ENCODE assay signal across 26 mouse cellular contexts in the genomic region with DNA sequence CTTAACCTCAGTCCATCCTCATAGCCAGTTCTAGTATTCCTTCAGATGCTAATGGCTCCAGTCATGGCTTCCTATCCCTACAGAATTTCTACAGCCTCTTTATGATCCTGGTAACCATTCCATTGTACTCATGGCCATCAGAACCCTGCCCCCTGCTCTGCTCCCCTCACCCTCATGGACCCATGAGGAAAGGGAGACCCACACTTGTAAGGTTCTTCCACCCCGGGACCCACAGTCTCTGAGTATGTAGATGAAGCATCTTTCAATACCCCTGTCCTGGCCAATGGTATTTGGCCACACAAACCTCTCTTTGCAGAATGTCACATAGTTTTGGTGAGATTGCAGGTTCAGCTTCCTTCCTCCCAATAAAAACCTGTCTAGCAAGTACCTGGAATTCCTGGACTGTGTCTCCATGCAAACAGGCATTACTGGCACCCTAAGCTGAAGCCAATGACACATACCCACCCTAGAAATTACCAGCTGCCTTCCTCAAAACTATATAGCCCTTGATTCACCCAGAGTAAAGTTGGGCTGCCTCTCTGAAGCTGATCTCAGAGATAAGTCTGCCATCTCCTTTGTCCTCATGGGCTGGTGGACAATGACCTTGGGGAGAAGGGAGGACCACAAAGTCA. TPM values are rescaled to one million over a fixed set of nuclear protein-coding genes. Genes with fewer than 3 reads are reported as not detected.
A peak's percentile ranks its signal among the peaks of the same experiment; 100 is the strongest.
DNase-seq lines count a peak whose midpoint lies in the region; ATAC-seq and TF ChIP-seq lines count a peak whose summit lies in the region.
"Had no signal": no experiment of that assay in that cellular context is flagged by ENCODE, and none has a peak within 500 bp of the region (broad histone marks: within the 10 kb centered on the region; RNA-seq: fewer than 3 reads in every experiment).

No protein-coding gene starts in this region.

- H3K79me2 ChIP-seq in CH12.LX (replicated peaks; ENCODE audit: control insufficient read depth, extremely low read depth, insufficient read depth, poor library complexity, severe bottlenecking), result no peaks in the 10 kb centered on the region; the same call in 1 of the 2 replicates

- no peak overlapping the region for H3K9ac ChIP-seq in kidney, embryonic 16.5 days (replicated peaks; ENCODE audit: low read length)
- H3K9ac ChIP-seq in CH12.LX (ENCODE audit: insufficient read depth, low read depth) (no peak overlapping the region), ES-E14 (ENCODE audit: insufficient read depth, low read depth, low read length, poor library complexity, severe bottlenecking) (no peak overlapping the region)
- H3K9ac ChIP-seq: forebrain, embryonic 13.5 days; heart, embryonic 13.5 days; hindbrain, embryonic 13.5 days had no signal

- TF ChIP-seq CTCF in CH12.LX (conservative IDR thresholded peaks at IDR 0.05 in 1 of 2, IDR thresholded peaks at IDR 0.05 in 1 of 2; ENCODE audit: low read depth in 2 of 2, low read length in 2 of 2), result no peak

- ATAC-seq in kidney, embryonic 16.5 days (ENCODE audit: low FRiP score, low TSS enrichment), result no peak
- ATAC-seq: forebrain, embryonic 13.5 days; forebrain, embryonic 16.5 days; hindbrain, embryonic 16.5 days; intestine, embryonic 16.5 days had no signal

- dilution Hi-C loops in CH12.LX (cut with MboI; ENCODE audit: extremely low pct_ligation_motif_present, extremely low pct_unique_long_range_greater_than_20kb, low sequenced_read_pairs), result no loop called here

- no peaks in the 10 kb centered on the region for H3K9me3 ChIP-seq in kidney, embryonic 16.5 days (ENCODE audit: low read length)
- no peaks in the 10 kb centered on the region for H3K9me3 ChIP-seq in CH12.LX (replicated peaks; ENCODE audit: low read length)
- H3K9me3 ChIP-seq in ES-E14 (ENCODE audit: control insufficient read depth, insufficient read depth, low read depth, low read length), result no peaks in the 10 kb centered on the region
- H3K9me3 ChIP-seq: forebrain, embryonic 10.5 days; forebrain, embryonic 13.5 days; G1E; heart, embryonic 13.5 days; hindbrain, embryonic 10.5 days; hindbrain, embryonic 13.5 days had no signal

- intact Hi-C loops in heart, postnatal 25 days (cut with DNase I), result loop anchor here (10.0 kb wide), 1 partner anchor 306 kb away; a partner anchor contains a TSS
- intact Hi-C loops in gastrocnemius, postnatal 36 days (cut with DNase I), result no loop called here

- no peak overlapping the region for H3K4me3 ChIP-seq in kidney, embryonic 16.5 days (ENCODE audit: low read length)
- H3K4me3 ChIP-seq in CH12.LX (replicated peaks in 1 of 3; ENCODE audit: low read depth in 2 of 3, low read length in 2 of 3, poor library complexity in 1 of 3) (no peak overlapping the region), ES-E14 (ENCODE audit: insufficient read depth in 1 of 2, low read depth in 1 of 2, low read length in 2 of 2, poor library complexity in 1 of 2, severe bottlenecking in 1 of 2) (no peak overlapping the region)
- H3K4me3 ChIP-seq: forebrain, embryonic 10.5 days; forebrain, embryonic 13.5 days; heart, embryonic 13.5 days; hindbrain, embryonic 10.5 days; hindbrain, embryonic 13.5 days had no signal

- DNase-seq in heart, adult 11 months, result peak; percentile 55
- DNase-seq in heart, postnatal 25 days (ENCODE audit: low spot score), result no peak
- no peak for DNase-seq in kidney, adult 9 months
- no peak for DNase-seq in CH12.LX (ENCODE audit: extremely low read depth)
- no peak for DNase-seq in ES-E14 (ENCODE audit: low read depth, low spot score)
- no peak for DNase-seq in ovary, postnatal 14 days (ENCODE audit: low spot score)
- DNase-seq in gastrocnemius, postnatal 36 days, result no peak
- DNase-seq: adrenal gland, adult 2 months; adrenal gland, postnatal 14 days; cerebellum, adult 11 months; cerebellum, adult 2 months; cerebellum, adult 9-11 months; cerebellum, postnatal 25 days; gastrocnemius, postnatal 10 days; heart, adult 18-20 months; heart, postnatal 36 days had no signal

- in situ Hi-C loops in CH12.LX (cut with MboI; ENCODE audit: low pct_ligation_motif_present, low pct_unique_long_range_greater_than_20kb, low sequenced_read_pairs) (loop anchor here (10.0 kb wide), 1 partner anchor 306 kb away; a partner anchor contains a TSS), ES-E14 (cut with MboI; ENCODE audit: low sequenced_read_pairs in 2 of 2, unreplicated experiment in 2 of 2) (no loop called here)

- TF ChIP-seq POLR2A in CH12.LX (IDR thresholded peaks at IDR 0.05; ENCODE audit: low read depth, low read length), result no peak

- H3K27me3 ChIP-seq in kidney, embryonic 16.5 days (ENCODE audit: insufficient read depth, low read length), result no peaks in the 10 kb centered on the region
- H3K27me3 ChIP-seq in CH12.LX (replicated peaks), result no peaks in the 10 kb centered on the region
- H3K27me3 ChIP-seq: forebrain, embryonic 13.5 days; heart, embryonic 13.5 days; hindbrain, embryonic 13.5 days had no signal

- TF ChIP-seq RAD21 in CH12.LX (IDR thresholded peaks at IDR 0.05; ENCODE audit: low read depth, low read length), result no peak

- H3K27ac ChIP-seq in kidney, embryonic 16.5 days (ENCODE audit: low read length), result 0 out of 2 replicates have a peak overlapping the region, but pooled peaks have one; percentile 3
- H3K27ac ChIP-seq in CH12.LX (ENCODE audit: insufficient read depth, low read depth) (0 out of 2 replicates have a peak overlapping the region, but pooled peaks have one; percentile 7), ES-E14 (ENCODE audit: insufficient read depth, low read depth, low read length, poor library complexity, severe bottlenecking) (no peak overlapping the region)
- H3K27ac ChIP-seq: forebrain, embryonic 10.5 days; forebrain, embryonic 13.5 days; heart, embryonic 13.5 days; hindbrain, embryonic 10.5 days; hindbrain, embryonic 13.5 days had no signal

- no peak for TF ChIP-seq EP300 in CH12.LX (IDR thresholded peaks at IDR 0.05; ENCODE audit: low read length)

- WGBS in kidney, embryonic 16.5 days, result 92% methylated on average over 1 of the region's 1 CpGs

- peaks cover 39% of the 10 kb centered on the region for H3K36me3 ChIP-seq in kidney, embryonic 16.5 days (ENCODE audit: insufficient read depth, low read length)
- peaks cover 52 to 84% of the 10 kb centered on the region in 2 experiments for H3K36me3 ChIP-seq in CH12.LX (replicated peaks in 1 of 2; ENCODE audit: control insufficient read depth in 1 of 2, insufficient read depth in 1 of 2, low read length in 1 of 2)
- H3K36me3 ChIP-seq in ES-E14 (ENCODE audit: control insufficient read depth, insufficient read depth, low read length, poor library complexity, severe bottlenecking), result peaks cover 8% of the 10 kb centered on the region

- peaks cover 10% of the 10 kb centered on the region; the same call in 1 of the 2 replicates for H3K4me1 ChIP-seq in kidney, embryonic 16.5 days (ENCODE audit: insufficient read depth, low read length)
- peaks cover 3 to 52% of the 10 kb centered on the region in 2 experiments; a peak in 2 of 4 replicates for H3K4me1 ChIP-seq in CH12.LX (ENCODE audit: control insufficient read depth in 1 of 2, insufficient read depth in 2 of 2)
- no peaks in the 10 kb centered on the region for H3K4me1 ChIP-seq in ES-E14 (ENCODE audit: control insufficient read depth in 2 of 2, insufficient read depth in 2 of 2, low read length in 2 of 2, poor library complexity in 1 of 2)
- H3K4me1 ChIP-seq: forebrain, embryonic 10.5 days; forebrain, embryonic 13.5 days; hindbrain, embryonic 10.5 days; hindbrain, embryonic 13.5 days had no signal

- H3K4me2 ChIP-seq in kidney, embryonic 16.5 days (replicated peaks; ENCODE audit: low read depth, low read length), result no peak overlapping the region
- H3K4me2 ChIP-seq in CH12.LX (ENCODE audit: insufficient read depth, low read depth, poor library complexity, severe bottlenecking), result no peak overlapping the region
- H3K4me2 ChIP-seq: forebrain, embryonic 13.5 days; heart, embryonic 13.5 days; hindbrain, embryonic 13.5 days had no signal

TF ChIP-seq in CH12.LX, 34 proteins besides CTCF, POLR2A, EP300 and RAD21:
- TF ChIP-seq POLR2AphosphoS2 (IDR thresholded peaks at IDR 0.05; ENCODE audit: low read depth, low read length) (peak; percentile 92), HCFC1 (IDR thresholded peaks at IDR 0.05; ENCODE audit: low read depth, low read length) (no peak), ELF1 (IDR thresholded peaks at IDR 0.05; ENCODE audit: low read depth, low read length) (no peak), CHD2 (IDR thresholded peaks at IDR 0.05; ENCODE audit: low read length) (peak; percentile 12; the same call in 1 of the 2 replicates), SIN3A (IDR thresholded peaks at IDR 0.05; ENCODE audit: low read length) (no peak)

TF ChIP-seq in ES-E14, 5 proteins besides CTCF, POLR2A, EP300 and RAD21:
- no peak for TF ChIP-seq HCFC1 (IDR thresholded peaks at IDR 0.05; ENCODE audit: borderline replicate concordance, insufficient read depth, low read length)
- TF ChIP-seq ZNF384 (IDR thresholded peaks at IDR 0.05; ENCODE audit: low read depth, low read length), result no peak
- TF ChIP-seq MAFK (IDR thresholded peaks at IDR 0.05; ENCODE audit: insufficient read depth, low read depth, low read length), result no peak
- TF ChIP-seq ZC3H11A (IDR thresholded peaks at IDR 0.05; ENCODE audit: borderline replicate concordance, low read depth, low read length), result no peak
- TF ChIP-seq CHD2 (IDR thresholded peaks at IDR 0.05; ENCODE audit: low read depth, low read length), result 0 out of 2 replicates have a peak, but pooled peaks have one; percentile 9

RNA-seq across cellular contexts. Expression of a gene that starts 15.2 kb away (rescaled TPM):
- 100 to 1,000 TPM; 102 to 106 TPM for total RNA-seq in heart, postnatal 25 days (2021)
- 99.1 and 99.6 TPM in 2 replicates for polyA plus RNA-seq in kidney, embryonic 16.5 days (2015; fragmentation: Nextera tagmentation; extraction: Ambion mirVana)
- total RNA-seq in CH12.LX (2012; rRNA removed) (184 and 201 TPM in 2 replicates), CH12.LX (2014; rRNA removed) (142 and 146 TPM in 2 replicates), ES-E14 (2012; rRNA removed) (230 and 247 TPM in 2 replicates)
- 133 and 162 TPM in 2 replicates for polyA plus RNA-seq in CH12.LX (2012; ENCODE audit: insufficient read length, low read depth)
- 10 to 100 TPM; 55.3 to 57.3 TPM for total RNA-seq in gastrocnemius, postnatal 36 days (2021)
